Comparison of ENCODE assay signal across 16 mouse cellular contexts in genomic region chr17:52062096-52062665, GRCm38 (mm10).
A peak's percentile ranks its signal among the peaks of the same experiment; 100 is the strongest.
DNase-seq lines count a peak whose midpoint lies in the region; ATAC-seq and TF ChIP-seq lines count a peak whose summit lies in the region.
"Had no signal": no experiment of that assay in that cellular context is flagged by ENCODE, and none has a peak within 500 bp of the region (broad histone marks: within the 10 kb centered on the region; RNA-seq: fewer than 3 reads in every experiment).

No protein-coding gene starts in this region.

- H3K4me1 ChIP-seq in limb, embryonic 10.5 days = peaks cover 13% of the 10 kb centered on the region; the same call in 1 of the 2 replicates
- H3K4me1 ChIP-seq in lung, postnatal 0 days (ENCODE audit: insufficient read depth, low read depth, low read length) = no peaks in the 10 kb centered on the region
- H3K4me1 ChIP-seq: forebrain, embryonic 13.5 days; heart, embryonic 13.5 days; midbrain, embryonic 15.5 days; stomach, embryonic 15.5 days had no signal

- peak; percentile 28 to 33 for DNase-seq in B cell, adult 2 months
- peak; percentile 64 for DNase-seq in CD4-positive helper T cell, adult 2 months (ENCODE audit: low read depth, low spot score)
- no peak for DNase-seq in limb, embryonic 10.5 days (ENCODE audit: low spot score)
- DNase-seq in splenic B cell, adult 2 months (ENCODE audit: low read depth, low spot score) = peak; percentile 48
- no peak for DNase-seq in layer of hippocampus, postnatal 25 days (ENCODE audit: extremely low spot score in 1 of 2, low spot score in 1 of 2)
- no peak for DNase-seq in lung, postnatal 0 days (ENCODE audit: low spot score)
- no peak for DNase-seq in right cerebral cortex, adult 18-20 months
- DNase-seq: cerebellum, adult 2 months; liver; lung, adult 18-20 months; right cerebral cortex, postnatal 4 days had no signal

- no peak for ATAC-seq in lung, postnatal 0 days
- ATAC-seq: forebrain, embryonic 13.5 days; midbrain, embryonic 15.5 days; Patski had no signal

- H3K27ac ChIP-seq in limb, embryonic 10.5 days = no peak overlapping the region
- H3K27ac ChIP-seq in lung, postnatal 0 days (ENCODE audit: low read length) = no peak overlapping the region
- H3K27ac ChIP-seq: forebrain, embryonic 13.5 days; heart, embryonic 13.5 days; midbrain, embryonic 15.5 days; stomach, embryonic 15.5 days had no signal

- H3K4me2 ChIP-seq in lung, postnatal 0 days (replicated peaks; ENCODE audit: low read depth, low read length) = no peak overlapping the region
- H3K4me2 ChIP-seq: forebrain, embryonic 13.5 days; heart, embryonic 13.5 days; midbrain, embryonic 15.5 days; stomach, embryonic 15.5 days had no signal

- peak overlapping the region; percentile 21; the same call in 1 of the 2 replicates for H3K4me3 ChIP-seq in limb, embryonic 10.5 days
- H3K4me3 ChIP-seq in lung, postnatal 0 days (ENCODE audit: low read depth, low read length) = no peak overlapping the region
- H3K4me3 ChIP-seq: forebrain, embryonic 13.5 days; heart, embryonic 13.5 days; midbrain, embryonic 15.5 days; stomach, embryonic 15.5 days had no signal

- no peak overlapping the region for H3K9ac ChIP-seq in lung, postnatal 0 days (replicated peaks; ENCODE audit: low read depth)
- H3K9ac ChIP-seq: forebrain, embryonic 13.5 days; heart, embryonic 13.5 days; midbrain, embryonic 15.5 days; stomach, embryonic 15.5 days had no signal

- no peaks in the 10 kb centered on the region for H3K27me3 ChIP-seq in limb, embryonic 10.5 days (ENCODE audit: low read depth, poor library complexity, severe bottlenecking)
- H3K27me3 ChIP-seq in splenic B cell, adult 2 months (ENCODE audit: control insufficient read depth, insufficient read depth, low read length, poor library complexity, severe bottlenecking) = no peaks in the 10 kb centered on the region
- no peaks in the 10 kb centered on the region for H3K27me3 ChIP-seq in lung, postnatal 0 days (replicated peaks; ENCODE audit: insufficient read depth, low read length)
- H3K27me3 ChIP-seq: forebrain, embryonic 13.5 days; heart, embryonic 13.5 days; midbrain, embryonic 15.5 days; Patski; stomach, embryonic 15.5 days had no signal

- H3K9me3 ChIP-seq in limb, embryonic 10.5 days (replicated peaks) = no peaks in the 10 kb centered on the region
- no peaks in the 10 kb centered on the region for H3K9me3 ChIP-seq in lung, postnatal 0 days (ENCODE audit: low read length)
- H3K9me3 ChIP-seq: forebrain, embryonic 13.5 days; heart, embryonic 13.5 days; midbrain, embryonic 15.5 days; stomach, embryonic 15.5 days had no signal

- no peaks in the 10 kb centered on the region for H3K36me3 ChIP-seq in limb, embryonic 10.5 days
- H3K36me3 ChIP-seq in splenic B cell, adult 2 months (ENCODE audit: control insufficient read depth, insufficient read depth, low read length, poor library complexity, severe bottlenecking) = no peaks in the 10 kb centered on the region
- no peaks in the 10 kb centered on the region for H3K36me3 ChIP-seq in lung, postnatal 0 days (ENCODE audit: insufficient read depth, low read length)
- H3K36me3 ChIP-seq: heart, embryonic 13.5 days; midbrain, embryonic 15.5 days; stomach, embryonic 15.5 days had no signal

- TF ChIP-seq EP300 in lung, postnatal 0 days (IDR thresholded peaks at IDR 0.05) = no peak

- 35% methylated on average over 11 of the region's 11 CpGs for WGBS in limb, embryonic 10.5 days
- WGBS in lung, postnatal 0 days = 68% methylated on average over 11 of the region's 11 CpGs

- no peak for TF ChIP-seq CTCF in lung, postnatal 0 days (IDR thresholded peaks at IDR 0.05)

Comparison
In these comparisons a context has a peak if more than half of its experiments do, and no peak if none do; other contexts are left out.
1. DNase-seq: peak in B cell, adult 2 months (2 of 2), CD4-positive helper T cell, adult 2 months (single experiment) and splenic B cell, adult 2 months (single experiment); none in limb, embryonic 10.5 days (single experiment), layer of hippocampus, postnatal 25 days (0 of 2), lung, postnatal 0 days (single experiment) and right cerebral cortex, adult 18-20 months (single experiment).